Mouse (Mus musculus): ENCODE measurements at regions not wholly inside any gene's neighbourhood (a gene's known extent, or its start where the extent isn't known, plus 50 kb on each side); places are given as distances from the start of the nearest gene placed in this dataset.

- 43% methylated on average over 7 of the region's 7 CpGs for WGBS
- no peaks in the 10 kb centered on the region for H3K36me3 ChIP-seq
- H3K4me3 ChIP-seq: no peak overlapping the region
- peaks cover 46% of the 10 kb centered on the region for H3K4me1 ChIP-seq
- peak overlapping the region; percentile 90 for H3K27ac ChIP-seq (replicated peaks)
- H3K4me2 ChIP-seq: no peak overlapping the region
- ATAC-seq (ENCODE audit: extremely low read depth, insufficient number of reproducible peaks, low FRiP score, low TSS enrichment): peak; percentile 66; the same call in 1 of the 2 replicates
- H3K9me3 ChIP-seq: no peaks in the 10 kb centered on the region
- H3K9ac ChIP-seq: peak overlapping the region; percentile 58; the same call in 1 of the 2 replicates
- no peaks in the 10 kb centered on the region for H3K27me3 ChIP-seq (replicated peaks)
These were observed 120.1 kb upstream of the Smad3 start for GRCm38 (mm10) chr9:63877864-63878263.

- peaks cover 46% of the 10 kb centered on the region for H3K4me1 ChIP-seq
- no peak for ATAC-seq (ENCODE audit: extremely low read depth, insufficient number of reproducible peaks, low FRiP score, low TSS enrichment)
- H3K4me3 ChIP-seq: peak overlapping the region; percentile 24; the same call in 1 of the 2 replicates
- H3K4me2 ChIP-seq: peak overlapping the region; percentile 50
- no peaks in the 10 kb centered on the region for H3K27me3 ChIP-seq (replicated peaks)
- H3K9ac ChIP-seq: peak overlapping the region; percentile 58
- 20% methylated on average over 13 of the region's 13 CpGs for WGBS
- H3K9me3 ChIP-seq: no peaks in the 10 kb centered on the region
- peak overlapping the region; percentile 90 for H3K27ac ChIP-seq (replicated peaks)
- H3K36me3 ChIP-seq: no peaks in the 10 kb centered on the region
These were observed 119.1 kb upstream of the Smad3 start for GRCm38 (mm10) chr9:63876886-63877285.

GRCm38 (mm10) chr9:63876023-63876422 is 118.2 kb upstream of the Smad3 start:
- WGBS: 89% methylated on average over 12 of the region's 12 CpGs
- Histone ChIP-seq H3K9ac (no peak overlapping the region), H3K36me3 (no peaks in the 10 kb centered on the region), H3K27me3 (replicated peaks) (no peaks in the 10 kb centered on the region), H3K27ac (replicated peaks) (no peak overlapping the region), H3K4me2 (no peak overlapping the region), H3K4me3 (no peak overlapping the region), H3K9me3 (no peaks in the 10 kb centered on the region), H3K4me1 (peaks cover 41% of the 10 kb centered on the region)
- no peak for ATAC-seq (ENCODE audit: extremely low read depth, insufficient number of reproducible peaks, low FRiP score, low TSS enrichment)

- Histone ChIP-seq H3K4me3 (no peak overlapping the region), H3K9ac (no peak overlapping the region), H3K4me1 (peaks cover 33% of the 10 kb centered on the region), H3K27ac (replicated peaks) (no peak overlapping the region), H3K27me3 (replicated peaks) (no peaks in the 10 kb centered on the region), H3K36me3 (no peaks in the 10 kb centered on the region), H3K9me3 (peaks cover 5% of the 10 kb centered on the region; the same call in 1 of the 2 replicates), H3K4me2 (no peak overlapping the region)
- 91% methylated on average over 5 of the region's 5 CpGs for WGBS
- ATAC-seq (ENCODE audit: extremely low read depth, insufficient number of reproducible peaks, low FRiP score, low TSS enrichment): no peak
These were observed 117.4 kb upstream of the Smad3 start for GRCm38 (mm10) chr9:63875193-63875592.

- Histone ChIP-seq H3K4me3 (no peak overlapping the region), H3K4me1 (peaks cover 22% of the 10 kb centered on the region), H3K4me2 (no peak overlapping the region), H3K27me3 (replicated peaks) (0 out of 2 replicates have a peak, but pooled peaks cover 4% of the 10 kb centered on the region), H3K9ac (no peak overlapping the region), H3K27ac (replicated peaks) (no peak overlapping the region), H3K9me3 (peaks cover 4% of the 10 kb centered on the region; the same call in 1 of the 2 replicates), H3K36me3 (no peaks in the 10 kb centered on the region)
- WGBS: 59% methylated on average over 11 of the region's 11 CpGs
- ATAC-seq (ENCODE audit: extremely low read depth, insufficient number of reproducible peaks, low FRiP score, low TSS enrichment): no peak
These were observed 106.6 kb upstream of the Smad3 start for GRCm38 (mm10) chr9:63864350-63864749.

GRCm38 (mm10) chr9:63863328-63863727 is 105.5 kb upstream of the Smad3 start:
- 0 out of 2 replicates have a peak, but pooled peaks cover 4% of the 10 kb centered on the region for H3K27me3 ChIP-seq (replicated peaks)
- ATAC-seq (ENCODE audit: extremely low read depth, insufficient number of reproducible peaks, low FRiP score, low TSS enrichment): no peak

GRCm38 (mm10) chr9:63862427-63862826 is 104.6 kb upstream of the Smad3 start:
- peaks cover 22% of the 10 kb centered on the region for H3K4me1 ChIP-seq
- WGBS: 30% methylated on average over 6 of the region's 6 CpGs
- 0 out of 2 replicates have a peak, but pooled peaks cover 4% of the 10 kb centered on the region for H3K27me3 ChIP-seq (replicated peaks)
- no peak overlapping the region for H3K9ac ChIP-seq
- H3K4me3 ChIP-seq: no peak overlapping the region
- H3K36me3 ChIP-seq: no peaks in the 10 kb centered on the region
- no peaks in the 10 kb centered on the region for H3K9me3 ChIP-seq
- no peak overlapping the region for H3K27ac ChIP-seq (replicated peaks)
- no peak overlapping the region for H3K4me2 ChIP-seq
- no peak for ATAC-seq (ENCODE audit: extremely low read depth, insufficient number of reproducible peaks, low FRiP score, low TSS enrichment)

More at GRCm38 (mm10) chr9:63863328-63863727, 105.5 kb upstream of the Smad3 start:
- no peak overlapping the region for H3K27ac ChIP-seq (replicated peaks)
- H3K9ac ChIP-seq: no peak overlapping the region
- 73% methylated on average over 4 of the region's 4 CpGs for WGBS
- no peaks in the 10 kb centered on the region for H3K36me3 ChIP-seq
- H3K4me1 ChIP-seq: peaks cover 22% of the 10 kb centered on the region
- H3K4me3 ChIP-seq: no peak overlapping the region
- no peak overlapping the region for H3K4me2 ChIP-seq
- no peaks in the 10 kb centered on the region for H3K9me3 ChIP-seq

- H3K9me3 ChIP-seq: no peaks in the 10 kb centered on the region
- 32% methylated on average over 4 of the region's 4 CpGs for WGBS
- H3K27ac ChIP-seq (replicated peaks): no peak overlapping the region
- no peak overlapping the region for H3K4me2 ChIP-seq
- no peaks in the 10 kb centered on the region for H3K36me3 ChIP-seq
- H3K4me3 ChIP-seq: no peak overlapping the region
- 0 out of 2 replicates have a peak, but pooled peaks cover 4% of the 10 kb centered on the region for H3K27me3 ChIP-seq (replicated peaks)
- H3K4me1 ChIP-seq: peaks cover 24% of the 10 kb centered on the region
- H3K9ac ChIP-seq: 0 out of 2 replicates have a peak overlapping the region, but pooled peaks have one; percentile 10
- no peak for ATAC-seq (ENCODE audit: extremely low read depth, insufficient number of reproducible peaks, low FRiP score, low TSS enrichment)
These were observed 103.6 kb upstream of the Smad3 start for GRCm38 (mm10) chr9:63861418-63861817.

- H3K27me3 ChIP-seq (replicated peaks): 0 out of 2 replicates have a peak, but pooled peaks cover 4% of the 10 kb centered on the region
- no peak overlapping the region for H3K4me2 ChIP-seq
- WGBS: 82% methylated on average over 2 of the region's 2 CpGs
- no peak for ATAC-seq (ENCODE audit: extremely low read depth, insufficient number of reproducible peaks, low FRiP score, low TSS enrichment)
- H3K9ac ChIP-seq: no peak overlapping the region
- H3K27ac ChIP-seq (replicated peaks): no peak overlapping the region
- no peaks in the 10 kb centered on the region for H3K36me3 ChIP-seq
- no peaks in the 10 kb centered on the region for H3K9me3 ChIP-seq
- H3K4me1 ChIP-seq: peaks cover 29% of the 10 kb centered on the region
- no peak overlapping the region for H3K4me3 ChIP-seq
These were observed 102.4 kb upstream of the Smad3 start for GRCm38 (mm10) chr9:63860196-63860595.

- no peak overlapping the region for H3K4me2 ChIP-seq
- WGBS: 68% methylated on average over 9 of the region's 9 CpGs
- H3K9ac ChIP-seq: no peak overlapping the region
- no peaks in the 10 kb centered on the region for H3K36me3 ChIP-seq
- ATAC-seq (ENCODE audit: extremely low read depth, insufficient number of reproducible peaks, low FRiP score, low TSS enrichment): no peak
- no peak overlapping the region for H3K27ac ChIP-seq (replicated peaks)
- no peaks in the 10 kb centered on the region for H3K9me3 ChIP-seq
- no peak overlapping the region for H3K4me3 ChIP-seq
- H3K4me1 ChIP-seq: peaks cover 10% of the 10 kb centered on the region
- peaks cover 6% of the 10 kb centered on the region; the same call in 1 of the 2 replicates for H3K27me3 ChIP-seq (replicated peaks)
These were observed 98.4 kb upstream of the Smad3 start for GRCm38 (mm10) chr9:63856065-63856736.

GRCm38 (mm10) chr9:63851809-63852208 is 94.0 kb upstream of the Smad3 start:
- H3K4me2 ChIP-seq: no peak overlapping the region
- no peak for ATAC-seq (ENCODE audit: extremely low read depth, insufficient number of reproducible peaks, low FRiP score, low TSS enrichment)
- H3K36me3 ChIP-seq: no peaks in the 10 kb centered on the region
- WGBS: 64% methylated on average over 12 of the region's 12 CpGs
- no peak overlapping the region for H3K4me3 ChIP-seq
- no peaks in the 10 kb centered on the region for H3K9me3 ChIP-seq
- H3K27ac ChIP-seq (replicated peaks): no peak overlapping the region
- no peak overlapping the region for H3K9ac ChIP-seq
- H3K4me1 ChIP-seq: peaks cover 10% of the 10 kb centered on the region
- H3K27me3 ChIP-seq (replicated peaks): peaks cover 6% of the 10 kb centered on the region; the same call in 1 of the 2 replicates

- no peak overlapping the region for H3K9ac ChIP-seq
- H3K27ac ChIP-seq (replicated peaks): no peak overlapping the region
- ATAC-seq (ENCODE audit: extremely low read depth, insufficient number of reproducible peaks, low FRiP score, low TSS enrichment): no peak
- peaks cover 3% of the 10 kb centered on the region; the same call in 1 of the 2 replicates for H3K4me1 ChIP-seq
- no peaks in the 10 kb centered on the region for H3K36me3 ChIP-seq
- WGBS: 75% methylated on average over 2 of the region's 2 CpGs
- no peaks in the 10 kb centered on the region for H3K9me3 ChIP-seq
- H3K4me2 ChIP-seq: no peak overlapping the region
- no peak overlapping the region for H3K4me3 ChIP-seq
- peaks cover 6% of the 10 kb centered on the region; the same call in 1 of the 2 replicates for H3K27me3 ChIP-seq (replicated peaks)
These were observed 92.5 kb upstream of the Smad3 start for GRCm38 (mm10) chr9:63850316-63850693.

Data from heart, embryonic 13.5 days (tissue).